Mouse (Mus musculus): ENCODE results near the gene Arnt2.

The Arnt2 gene

DNA sequence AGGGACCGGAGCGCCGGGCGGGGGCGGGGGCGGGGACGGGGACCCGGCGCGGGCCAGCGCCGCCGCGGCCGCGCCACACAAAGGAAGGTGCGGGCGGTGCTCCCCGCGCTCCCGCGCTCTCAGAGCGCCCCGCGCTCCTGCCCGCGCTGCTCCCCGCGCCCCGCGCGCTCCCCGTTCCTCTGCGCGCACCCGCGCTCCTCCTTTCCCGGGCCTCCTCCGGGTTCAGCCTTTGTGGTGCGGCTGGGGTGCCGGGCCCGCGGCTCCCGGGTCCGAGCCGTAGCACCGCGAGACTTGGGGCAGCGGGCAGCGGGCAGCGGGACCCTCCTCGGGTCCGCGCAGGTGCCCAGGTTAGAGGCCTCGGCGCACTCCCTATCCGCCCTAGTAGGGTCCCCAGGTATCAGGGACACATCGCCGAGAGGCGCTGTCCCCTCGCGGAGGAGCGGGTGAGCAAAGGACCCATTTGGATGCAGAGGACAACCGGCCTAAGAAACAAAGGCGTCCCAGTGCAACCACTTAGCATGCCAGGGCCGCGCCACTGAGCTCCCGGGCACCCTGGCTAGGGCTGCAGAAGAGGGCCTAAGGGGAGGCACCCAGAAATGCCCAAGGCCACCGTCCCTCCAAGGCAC lies at the start of gene Arnt2:
TSS of gene Arnt2 (minus strand) at position 281 of the 626 bp plus-strand sequence.
- peak; percentile 81 to 84 for DNase-seq

DNA sequence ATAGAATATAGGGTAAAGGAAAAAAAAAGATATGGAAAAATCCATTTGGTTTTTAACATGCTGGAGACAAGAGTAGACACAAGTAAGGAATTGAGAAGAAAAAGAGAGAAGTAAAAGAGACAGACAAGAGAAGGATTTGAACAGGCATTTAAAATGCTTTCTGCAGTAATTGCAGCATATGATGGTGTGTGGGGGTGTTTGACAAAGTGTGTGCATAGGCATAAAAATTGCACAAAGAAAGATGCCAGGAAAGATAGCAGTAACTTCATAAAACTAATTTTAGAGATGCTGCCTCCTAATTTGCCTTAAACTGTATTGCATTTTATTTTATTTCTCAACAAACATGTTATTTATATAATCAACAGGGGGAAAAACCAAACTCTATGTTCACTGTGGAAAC lies 41.7 kb upstream of the Arnt2 start:
- DNase-seq, result no peak

DNA sequence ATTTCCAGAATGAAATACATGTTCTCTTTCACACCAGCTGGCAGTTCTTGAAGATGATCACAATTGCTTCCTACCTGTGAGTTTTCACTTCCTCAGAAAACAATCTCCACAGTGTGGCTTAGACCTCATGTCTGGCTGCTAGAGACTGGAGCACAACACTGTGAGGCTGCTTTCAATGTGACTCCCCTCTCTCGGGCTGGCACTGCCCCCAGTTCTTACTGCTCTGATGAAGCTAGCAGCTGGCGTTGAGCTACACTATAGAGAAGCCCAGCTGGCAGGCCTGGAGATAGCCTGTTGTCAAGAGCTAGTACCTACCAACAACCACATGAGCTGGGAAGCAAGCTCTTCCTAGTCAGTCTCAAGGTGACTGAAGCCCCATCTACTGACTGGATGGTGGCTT lies 39.1 kb upstream of the Arnt2 start:
- peak; percentile 70 to 81 for DNase-seq

DNA sequence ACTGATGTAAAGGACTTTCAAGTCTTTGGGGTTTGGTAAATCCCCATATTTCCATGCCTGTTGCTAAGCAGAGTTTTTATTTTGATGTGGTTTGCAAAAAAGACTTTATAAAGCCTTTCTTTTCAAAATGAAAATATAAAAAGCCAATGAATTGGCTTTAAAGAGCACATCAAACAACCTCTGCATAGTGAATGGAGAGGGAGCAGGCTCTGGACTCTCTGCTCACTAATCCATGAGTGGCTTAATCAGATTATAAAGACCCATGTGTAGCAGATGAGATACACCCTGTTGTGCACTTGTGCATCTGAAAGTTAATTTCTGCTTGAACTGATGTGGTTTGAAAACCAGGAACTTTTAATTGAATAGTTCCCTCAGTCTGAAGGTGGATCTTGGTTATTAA lies 38.5 kb upstream of the Arnt2 start:
- DNase-seq, result no peak

DNA sequence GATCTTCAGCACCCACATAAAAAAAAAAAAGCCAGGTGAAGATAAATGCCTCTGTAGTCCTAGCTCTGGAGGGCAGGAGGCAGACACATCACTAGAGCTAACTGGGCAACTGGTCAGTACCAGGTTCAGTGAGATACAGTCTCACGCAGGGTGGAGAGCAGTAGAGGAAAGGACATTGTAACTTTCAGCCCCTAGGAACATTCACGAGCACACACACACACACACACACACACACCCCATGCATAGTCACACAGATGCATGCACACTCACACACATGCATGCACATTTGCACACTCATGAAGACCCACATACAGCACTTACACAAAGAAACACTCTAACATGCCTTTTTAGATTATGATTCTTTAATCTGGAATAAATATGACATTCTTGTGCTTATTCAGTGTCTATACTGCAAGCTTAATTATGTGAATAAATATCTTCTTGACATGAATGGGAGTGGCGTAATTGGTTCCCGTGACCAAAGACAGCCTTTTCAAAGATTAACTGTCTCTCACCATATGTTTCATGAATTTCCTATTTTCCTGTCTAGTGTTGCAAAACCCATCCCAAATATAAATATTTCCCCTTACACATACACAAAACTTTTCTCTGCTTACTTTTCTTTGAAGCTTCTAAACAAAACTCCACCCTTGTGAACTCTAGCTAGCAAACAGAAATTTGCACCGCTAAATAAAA lies 37.9 kb upstream of the Arnt2 start:
- no peak for DNase-seq

DNA sequence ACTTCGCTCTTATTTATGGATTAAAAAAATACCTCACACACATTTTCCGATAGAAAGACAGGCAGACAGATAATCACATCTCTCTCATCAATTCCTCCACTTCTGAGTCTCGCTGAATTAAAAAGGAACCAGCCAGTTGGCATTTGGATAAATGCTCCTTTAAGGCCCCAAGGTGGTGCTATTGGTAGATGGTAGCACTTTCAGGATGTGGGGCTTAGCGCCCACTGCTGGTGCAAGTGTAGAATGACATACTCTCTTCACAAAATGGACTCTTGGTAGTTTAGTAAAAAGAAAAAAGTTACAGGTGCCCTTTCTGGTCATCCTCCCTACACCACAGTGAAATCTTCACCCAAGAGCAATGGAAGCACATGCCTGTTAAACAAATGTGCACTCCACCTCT lies 37.1 kb upstream of the Arnt2 start:
- peak; percentile 61 to 67 for DNase-seq

DNA sequence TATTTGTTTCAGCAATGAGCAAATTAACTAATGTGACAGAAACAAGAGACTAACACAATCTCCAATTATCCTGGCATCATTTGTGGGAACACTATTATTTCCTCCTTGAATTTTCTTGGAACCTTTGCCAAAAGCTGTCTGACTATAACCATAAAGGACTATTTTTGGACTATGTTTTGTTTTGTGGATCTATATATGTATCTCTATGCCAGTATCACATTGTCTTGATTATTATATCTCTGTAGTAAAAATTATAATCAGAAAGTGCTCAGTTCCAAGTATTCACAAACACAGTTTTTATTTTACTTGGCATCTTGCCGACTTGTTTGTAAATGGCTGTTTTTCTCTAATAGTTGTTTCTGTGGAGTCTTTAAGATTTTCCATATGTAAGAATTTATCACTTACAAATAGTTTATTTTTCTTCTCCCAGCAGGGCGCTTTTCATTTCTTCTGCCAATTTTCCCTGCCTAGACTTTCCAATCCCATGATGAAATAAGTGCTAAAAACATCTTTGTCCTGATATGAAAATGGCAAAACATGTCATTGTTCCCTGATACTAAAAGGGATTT lies 32.5 kb upstream of the Arnt2 start:
- DNase-seq, result no peak

DNA sequence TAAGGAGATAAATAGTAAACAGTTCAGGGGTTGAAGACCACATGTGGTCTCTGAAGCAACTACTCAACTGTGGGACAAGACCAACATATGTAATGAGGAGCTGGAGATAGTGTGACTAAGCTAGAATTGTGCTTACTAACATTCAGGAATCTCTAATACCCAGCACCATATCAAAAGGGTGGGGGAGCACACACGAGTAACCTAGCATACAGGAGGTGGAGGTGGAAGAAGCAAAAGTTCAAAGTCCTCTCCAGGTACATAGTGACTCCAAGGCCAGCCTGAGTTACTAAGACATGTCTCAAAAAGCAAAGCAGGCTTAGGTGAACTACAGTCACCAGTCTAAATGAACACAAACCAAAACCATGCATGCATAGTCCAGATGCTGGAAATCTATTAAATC lies 29.6 kb upstream of the Arnt2 start:
- no peak for DNase-seq

DNA sequence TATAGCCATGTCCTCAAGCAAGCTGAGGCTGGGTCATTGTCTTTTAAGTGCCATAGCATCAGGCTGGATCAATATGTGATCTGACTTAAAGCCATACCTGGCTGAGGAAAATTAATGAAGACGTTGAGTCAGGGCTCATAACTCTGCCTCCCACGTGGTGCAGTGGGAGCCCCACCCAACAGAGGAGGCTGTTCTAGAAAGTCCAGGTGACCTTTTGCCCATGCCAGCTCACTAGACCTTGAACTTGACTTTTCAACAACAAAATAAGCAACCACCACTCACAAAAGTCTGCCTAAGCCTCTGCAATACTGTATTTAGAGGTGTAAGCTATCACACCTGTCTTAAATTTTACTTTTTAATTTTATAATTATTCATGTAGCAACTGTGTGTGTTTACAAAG lies 24.9 kb upstream of the Arnt2 start:
- DNase-seq, result no peak

DNA sequence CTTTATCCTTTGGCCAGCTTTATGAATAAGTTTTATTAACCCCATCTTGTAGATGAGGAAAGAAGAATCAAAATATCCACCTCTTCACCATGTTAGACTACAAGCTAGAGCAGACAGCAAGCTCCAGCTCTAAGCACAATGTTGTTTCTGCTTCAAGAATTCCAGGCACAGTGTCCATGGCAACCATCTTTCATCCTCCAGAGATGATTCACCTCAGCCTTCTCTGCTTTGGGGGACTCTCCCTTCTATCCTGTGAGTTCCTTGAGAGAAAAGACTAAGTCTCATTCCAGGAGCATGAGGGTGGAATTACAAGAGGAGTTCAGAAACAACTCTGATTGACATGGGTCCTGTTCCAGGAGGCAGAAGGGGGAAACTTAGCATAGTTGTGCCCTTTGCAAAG lies 22.2 kb upstream of the Arnt2 start:
- DNase-seq, result no peak

DNA sequence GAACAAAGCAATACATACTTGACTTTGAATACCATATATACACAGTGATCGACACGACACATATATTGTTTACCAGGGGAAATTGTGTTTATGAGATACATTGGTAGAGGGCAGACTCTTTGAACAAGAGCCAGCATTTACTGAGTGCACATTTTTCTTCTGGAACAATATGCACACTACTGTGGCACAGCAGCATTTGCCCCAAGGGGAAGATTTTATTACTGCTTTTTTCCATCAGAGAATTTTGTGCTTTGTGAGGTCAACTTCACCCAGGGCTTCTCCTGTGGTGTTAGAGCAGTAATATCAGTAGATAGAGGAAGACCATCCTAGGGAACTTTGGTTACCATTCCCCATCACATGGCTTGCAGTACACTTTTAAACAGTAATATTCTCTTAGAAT lies 17.2 kb upstream of the Arnt2 start:
- no peak for DNase-seq

DNA sequence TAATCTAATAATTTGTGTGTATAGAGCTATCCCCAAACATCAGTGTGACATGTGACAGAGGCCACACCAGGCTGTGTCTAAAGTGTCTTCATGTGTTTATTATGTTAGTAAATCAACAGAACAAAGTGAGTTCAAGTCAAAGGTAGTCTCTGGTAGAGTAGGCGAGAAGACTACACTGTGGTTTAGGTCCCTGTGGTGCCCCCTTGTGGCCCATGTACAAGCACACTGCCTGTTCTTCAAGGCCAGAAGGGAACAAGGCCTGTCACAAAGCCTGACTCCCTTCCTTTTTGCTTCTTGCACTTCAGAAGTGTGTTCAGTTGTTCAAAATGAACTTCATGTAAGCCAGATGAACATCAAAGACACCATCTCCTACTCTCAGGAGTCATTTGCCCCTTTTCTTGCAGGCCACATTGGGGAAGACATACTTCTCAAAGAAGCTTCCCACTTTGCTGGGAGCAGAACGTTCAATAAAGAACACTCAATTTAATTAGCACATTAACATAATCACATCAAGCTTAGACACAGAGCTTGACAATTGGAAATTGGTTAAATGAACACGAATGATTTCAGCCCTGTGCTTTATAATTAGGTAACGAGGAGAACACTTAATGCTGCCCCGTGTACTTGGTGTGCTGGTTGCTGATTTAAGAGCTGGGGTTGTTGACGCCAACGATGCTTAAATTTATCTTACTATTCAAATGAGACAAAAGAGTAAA lies 14.9 kb upstream of the Arnt2 start:
- DNase-seq, result peak; percentile 18 to 47

DNA sequence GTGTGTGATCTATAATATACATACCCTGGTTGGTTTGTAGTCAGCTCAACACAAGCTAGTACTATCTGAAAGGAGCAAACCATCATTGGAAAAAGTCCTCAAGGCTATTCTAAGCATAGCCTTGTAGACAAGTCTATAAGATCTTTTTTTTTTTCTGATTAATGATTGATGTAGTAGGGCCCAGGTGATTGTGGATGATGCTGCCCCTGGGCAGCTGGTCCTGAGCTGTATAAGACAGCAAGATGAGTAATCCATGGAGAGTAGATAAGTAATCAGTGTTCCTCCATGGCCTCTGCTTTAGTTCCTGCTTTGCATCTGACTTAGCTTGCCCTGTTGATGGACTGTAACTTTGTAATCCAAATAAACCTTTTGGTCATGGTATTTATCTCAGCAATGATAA lies 11.8 kb upstream of the Arnt2 start:
- no peak for DNase-seq

DNA sequence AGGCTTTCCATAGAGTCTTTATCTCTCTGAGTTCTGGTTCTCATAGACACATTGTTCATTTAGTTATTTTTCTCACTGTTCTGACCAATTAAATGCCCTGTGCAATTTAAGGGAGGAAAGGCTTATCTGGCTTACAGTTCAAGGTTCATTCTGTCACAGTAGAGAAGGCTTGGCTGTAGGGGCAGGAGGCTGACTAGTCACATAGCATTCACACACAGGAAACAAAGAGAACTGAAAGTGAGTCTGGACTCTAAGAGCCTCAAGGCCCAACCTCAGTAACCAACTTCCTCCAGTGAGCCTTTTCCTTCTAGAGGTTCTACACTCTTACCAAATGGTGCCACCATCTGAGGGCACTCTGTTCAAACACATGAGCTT lies 11.3 kb upstream of the Arnt2 start:
- no peak for DNase-seq

DNA sequence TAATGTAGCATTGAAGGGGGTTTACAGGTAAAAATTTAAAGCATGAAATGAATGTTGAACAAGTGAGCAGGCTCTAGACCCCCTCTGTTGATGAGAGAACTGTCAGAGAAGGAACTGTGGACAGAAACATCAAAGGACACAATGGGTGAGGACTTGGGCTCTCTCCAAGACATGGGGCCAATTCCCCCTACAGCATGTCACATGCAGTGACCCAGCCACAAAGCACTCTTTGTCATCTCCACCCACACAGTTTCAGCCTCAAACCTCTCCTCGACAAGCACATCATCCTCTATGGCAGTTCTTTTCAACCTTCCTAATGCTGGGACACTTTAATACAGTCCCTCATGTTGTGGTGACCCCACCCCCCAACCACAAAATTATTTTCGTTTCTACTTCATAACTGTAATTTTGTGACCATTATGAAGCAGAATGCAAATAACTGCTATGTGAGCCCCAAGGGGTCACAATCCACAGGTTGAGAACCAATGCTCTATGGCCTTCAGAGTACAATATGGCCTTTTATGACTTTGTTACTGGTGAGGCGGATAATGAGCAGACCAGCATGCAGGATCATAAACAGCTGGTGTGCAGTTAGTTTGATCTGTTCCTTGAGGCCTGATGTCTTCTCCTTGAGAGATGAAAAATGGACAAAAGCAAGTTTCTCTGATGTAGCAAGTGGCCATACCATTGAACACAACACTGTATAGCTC lies 10.8 kb upstream of the Arnt2 start:
- no peak for DNase-seq

DNA sequence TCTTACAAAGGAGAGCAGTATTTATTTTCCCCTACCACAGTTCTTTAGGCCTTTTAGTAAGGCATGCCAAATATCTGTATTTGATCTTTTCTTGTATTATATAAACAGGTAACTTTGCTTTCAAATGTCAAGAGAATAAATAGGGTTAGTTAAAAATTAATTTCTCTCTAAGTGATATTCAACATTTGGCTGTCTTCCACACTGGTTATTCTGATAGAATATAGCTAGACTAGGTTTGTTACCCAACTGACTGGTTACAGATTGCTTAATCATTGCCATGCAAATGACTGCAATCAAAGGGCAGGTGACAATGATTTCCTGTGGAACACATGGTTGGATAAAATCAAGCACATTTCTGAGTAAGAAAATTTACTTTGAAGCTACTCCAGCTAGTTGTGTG lies 7.5 kb upstream of the Arnt2 start:
- DNase-seq, result no peak

DNA sequence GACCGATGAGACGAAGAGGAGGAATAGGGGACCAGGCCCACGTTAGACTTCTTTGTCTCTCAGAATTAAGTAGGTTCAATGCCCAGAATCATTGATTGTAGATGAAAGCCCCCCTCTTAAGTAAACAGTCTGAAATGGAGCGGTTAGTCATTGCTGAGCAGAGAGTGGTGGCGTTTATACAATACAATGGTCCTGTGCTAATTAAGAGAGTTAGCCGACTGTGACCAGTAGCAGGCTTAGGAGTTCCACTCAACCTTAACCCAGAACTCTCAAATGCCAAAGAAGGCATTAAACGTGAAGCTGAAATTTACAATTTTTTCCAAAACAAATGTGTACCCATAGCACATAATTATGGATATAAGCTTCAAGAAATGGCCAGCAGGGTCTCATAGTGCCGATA lies 2.6 kb upstream of the Arnt2 start:
- DNase-seq, result no peak

DNA sequence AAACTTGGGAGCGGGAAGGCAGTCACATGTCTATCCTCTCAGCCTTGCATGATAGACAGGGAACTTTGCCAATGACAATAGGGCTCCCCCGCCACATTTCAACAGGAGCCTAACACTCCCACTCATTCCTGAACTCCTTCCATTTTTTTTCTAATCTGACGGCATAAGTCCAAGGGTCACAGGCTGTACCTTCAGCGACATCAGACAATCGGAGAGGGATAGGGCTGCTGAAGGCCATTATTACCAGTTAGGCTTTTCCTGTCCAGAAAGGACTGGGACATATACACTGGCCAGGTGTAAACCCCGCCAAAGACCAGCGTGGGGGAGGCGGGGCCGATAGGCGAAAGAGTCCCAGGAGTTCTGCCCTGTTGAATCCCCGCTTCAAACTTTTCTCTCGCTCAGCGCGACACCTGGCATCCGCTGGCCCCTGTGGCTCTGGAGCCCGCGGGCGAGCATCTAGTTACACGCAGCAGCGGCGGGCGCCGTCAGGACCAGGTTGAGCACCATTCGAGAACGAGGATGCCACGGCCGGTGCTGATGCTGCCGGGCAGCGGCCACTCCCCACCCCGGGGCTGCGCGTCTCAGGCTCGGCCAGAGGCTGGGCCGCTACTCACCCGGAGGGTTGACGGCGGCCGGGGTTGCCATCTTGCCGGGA lies 608 bp downstream of the Arnt2 start:
- peak in 1 of 2 experiments; percentile 72 for DNase-seq

DNA sequence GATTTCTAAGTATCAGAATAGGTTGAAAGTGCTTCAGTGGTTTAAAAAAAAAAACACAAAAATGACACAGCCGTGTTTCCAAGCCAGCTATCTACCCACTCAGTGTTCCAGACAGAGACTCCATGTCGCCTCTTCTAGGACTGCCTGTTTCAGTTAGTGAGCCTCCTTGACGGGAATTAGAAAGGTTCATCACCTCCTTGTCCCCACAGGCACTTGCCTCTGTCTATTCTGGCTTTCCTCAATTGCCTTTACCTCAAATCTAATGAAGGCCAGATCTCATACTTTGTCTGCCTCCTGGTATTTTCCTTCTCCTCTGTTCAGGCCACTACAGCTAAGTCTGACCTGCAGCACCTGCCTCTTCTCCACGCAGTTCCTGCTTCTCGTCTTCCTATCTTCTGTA lies 1.7 kb downstream of the Arnt2 start:
- no peak for DNase-seq

DNA sequence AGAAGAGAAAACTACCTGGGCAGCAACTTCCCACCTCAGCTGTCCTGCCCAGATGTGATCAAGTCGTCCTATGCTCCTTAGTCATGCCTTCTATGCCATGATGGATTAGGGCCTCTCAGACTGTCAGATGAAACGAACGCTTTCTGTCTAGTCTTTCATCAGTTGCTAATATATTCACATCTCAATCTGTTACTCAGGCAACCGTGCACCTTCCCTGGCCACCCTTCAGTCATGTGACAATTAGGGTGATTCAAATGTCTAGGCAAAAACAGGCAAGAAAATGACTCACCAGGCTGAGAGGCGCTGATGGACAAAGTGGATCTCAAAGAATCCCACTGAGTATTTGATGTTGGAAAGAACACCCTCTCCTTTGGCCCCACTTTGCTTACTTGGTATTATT lies 6.6 kb downstream of the Arnt2 start:
- no peak for DNase-seq

DNA sequence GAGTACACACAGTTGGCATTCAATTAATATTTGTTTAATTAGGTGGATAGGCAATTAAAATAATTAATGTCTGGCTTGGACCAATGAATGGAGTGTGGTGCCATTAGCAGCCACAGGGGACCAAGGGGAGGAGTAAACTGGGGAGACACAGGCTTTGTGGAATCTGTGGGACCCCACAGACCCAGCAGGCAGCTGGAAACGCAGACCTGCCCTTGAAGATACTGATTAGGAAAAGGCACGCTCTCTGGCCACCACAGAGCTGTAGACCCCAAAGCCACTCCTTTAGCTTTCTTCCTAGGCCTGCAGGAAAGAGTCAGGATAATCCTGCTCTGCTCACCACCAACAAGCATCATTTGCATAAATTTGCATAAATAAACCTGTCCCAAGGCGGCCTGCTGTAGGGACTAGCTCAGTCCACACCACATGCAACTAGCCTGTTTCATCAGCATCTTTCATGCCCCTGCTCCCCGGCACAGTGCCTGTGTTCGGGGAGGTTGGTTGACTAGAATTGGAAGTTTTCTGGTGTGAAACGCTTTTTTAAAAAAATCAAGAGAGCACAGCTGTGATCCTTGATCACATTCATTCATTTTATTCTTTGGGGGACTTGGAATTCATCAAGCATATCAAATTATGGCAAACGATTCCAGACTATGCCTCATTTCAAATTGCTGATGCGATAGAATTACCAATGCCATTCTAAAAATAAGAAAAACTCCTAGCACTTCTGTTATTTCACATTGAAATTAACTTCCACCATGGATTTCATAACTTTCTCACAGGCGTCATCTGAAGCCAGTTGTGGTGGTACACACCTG lies 8.1 kb downstream of the Arnt2 start:
- DNase-seq, result peak; percentile 8 to 13

DNA sequence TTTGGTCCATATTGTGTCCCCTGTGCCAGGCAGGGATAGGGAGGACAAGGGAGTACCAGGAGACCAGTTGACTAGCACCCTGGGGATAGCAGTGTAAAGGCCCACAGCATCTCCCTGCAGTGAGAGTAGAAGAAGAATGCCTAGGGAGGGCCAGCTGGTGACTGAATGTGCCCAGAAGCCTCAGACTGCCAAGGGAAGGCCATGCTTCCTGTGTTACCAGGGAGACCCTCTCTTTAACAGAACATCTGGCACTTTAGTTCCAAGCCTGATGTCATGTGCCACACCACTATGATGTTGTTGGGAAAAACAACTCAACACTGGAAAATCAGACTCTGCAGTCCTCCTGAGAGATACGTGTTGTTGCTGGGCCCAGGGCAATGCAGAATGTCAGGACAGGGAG lies 12.7 kb downstream of the Arnt2 start:
- peak in 1 of 2 experiments; percentile 5 for DNase-seq
